Mouse (Mus musculus) lung, postnatal 25 days (tissue): ENCODE data around the gene Med25.

Source experiments
- DNase-seq: peaks from one replicate; pipeline ENCODE4 v3.0.0; 2022; ENCODE audit warnings: low spot score

Gene Med25

DNA sequence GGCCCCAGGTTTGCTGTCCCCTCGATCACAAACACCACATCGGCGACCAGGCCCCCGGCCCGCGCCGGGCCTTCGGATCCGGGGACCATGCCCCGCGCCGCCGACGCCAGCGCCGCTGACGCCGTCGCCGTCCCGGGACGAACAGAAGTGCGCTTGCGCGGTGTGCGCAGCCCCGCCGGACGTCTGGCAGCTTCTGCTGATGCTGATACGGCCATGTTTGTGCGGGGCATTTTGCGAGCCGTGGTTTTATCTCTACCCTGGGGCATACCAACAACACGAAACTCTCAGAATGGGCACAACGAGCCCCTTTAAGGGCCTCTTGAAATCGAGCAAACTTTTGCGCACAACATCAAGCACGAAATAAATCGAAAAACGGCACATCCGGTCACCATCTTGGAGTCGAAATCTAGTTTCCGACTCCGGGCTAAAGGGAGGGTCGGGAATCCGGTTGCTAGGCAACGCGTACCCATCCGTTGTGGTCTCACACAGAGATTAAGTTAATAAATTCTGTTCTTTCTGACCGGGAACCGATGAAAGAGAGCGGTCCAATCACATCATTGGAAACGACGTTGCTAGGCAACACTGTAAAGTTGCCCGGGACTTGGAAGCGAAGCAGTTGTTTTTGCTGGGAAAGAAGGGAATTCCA, at the start of gene Med25:
Gene Med25 (minus strand): TSS at position 437 of the 646 bp plus-strand sequence.
- peak; percentile 94 for DNase-seq

DNA sequence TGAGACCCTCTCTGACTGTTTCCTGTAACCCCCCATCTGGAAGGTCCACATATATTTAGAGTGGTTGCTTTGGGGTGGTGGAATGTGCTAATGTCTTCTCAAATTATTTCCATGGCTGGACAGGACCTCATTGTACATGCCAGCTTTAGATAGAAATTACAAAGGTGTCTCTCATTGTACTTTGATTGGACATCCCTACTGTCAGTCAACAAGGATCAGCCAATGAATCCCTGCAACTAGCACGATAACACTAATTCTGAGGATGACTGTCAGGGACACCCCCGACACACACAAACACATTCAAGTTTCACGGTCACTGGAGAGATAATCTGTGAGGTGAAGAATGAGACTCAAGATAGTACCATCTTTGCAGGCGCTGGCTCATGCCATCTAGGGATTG, 46.2 kb upstream of the Med25 start:
- no peak for DNase-seq

DNA sequence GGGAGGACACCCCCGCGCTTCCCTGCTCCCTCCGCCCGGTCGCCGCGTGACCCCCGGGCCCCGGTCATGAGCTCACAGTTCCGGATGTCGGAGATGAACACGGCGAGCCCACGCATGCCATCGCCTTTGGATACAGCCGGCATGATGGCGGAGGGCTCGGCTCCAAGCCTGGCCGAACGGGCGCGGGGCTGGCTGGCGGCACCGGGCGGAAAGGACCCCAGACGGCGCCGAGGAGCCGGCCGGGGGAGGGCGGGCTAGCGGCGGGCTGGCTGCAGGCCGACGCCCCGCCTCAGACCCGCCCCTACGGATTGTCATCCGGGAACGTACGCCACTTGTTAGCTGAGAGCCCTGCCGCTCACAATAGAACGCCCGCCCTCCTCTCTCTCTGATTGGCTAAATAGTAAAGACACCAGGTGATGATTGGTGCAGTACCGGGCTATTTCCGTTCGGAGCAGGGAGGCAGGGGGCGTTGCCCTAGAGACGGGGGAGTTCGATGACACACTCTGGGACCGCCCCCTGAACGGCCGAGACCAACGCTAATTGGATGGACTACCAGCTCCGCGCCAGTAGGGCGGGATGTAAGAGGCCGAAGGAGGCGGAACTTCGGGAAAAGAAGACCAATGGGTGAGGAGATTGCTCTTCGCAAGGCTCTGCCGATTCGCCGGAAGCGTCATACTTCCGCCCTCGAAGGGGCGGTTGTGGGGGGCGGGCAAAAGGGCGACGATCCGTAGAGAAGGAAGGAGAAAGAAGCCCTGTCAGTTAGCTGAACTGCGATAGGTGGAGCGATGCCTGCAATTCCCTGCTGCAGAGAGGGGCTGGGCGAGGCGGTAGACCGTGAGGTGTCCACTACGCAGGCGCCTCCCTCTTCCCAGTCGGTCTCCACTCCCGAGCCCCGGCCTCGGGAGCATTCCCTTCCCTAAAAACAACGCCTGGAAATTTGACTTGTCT, 37.0 kb upstream of the Med25 start, which contains the start of gene Ap2a1:
Gene Ap2a1 (minus strand): TSS at position 293 of the 948 bp plus-strand sequence.
- peak; percentile 100 for DNase-seq

DNA sequence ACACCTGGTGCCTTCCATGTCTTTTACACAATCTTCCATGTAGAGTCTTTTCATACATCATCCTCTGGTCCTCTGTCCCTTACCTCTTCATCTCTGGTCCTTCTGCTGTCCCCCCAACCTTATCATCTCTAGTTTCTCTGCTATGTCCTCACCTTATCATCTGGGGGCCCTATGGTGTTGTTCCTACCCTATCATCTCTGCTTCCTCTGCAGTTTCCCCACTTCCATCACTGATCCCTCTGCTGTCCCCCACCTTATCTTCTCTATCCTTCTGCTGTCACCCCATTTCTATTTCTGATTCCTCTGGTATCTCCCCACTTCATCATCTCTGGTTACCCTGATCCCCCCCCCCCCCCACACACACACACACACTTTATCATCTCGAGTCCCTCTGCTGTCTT, 36.1 kb upstream of the Med25 start:
- DNase-seq, result no peak

DNA sequence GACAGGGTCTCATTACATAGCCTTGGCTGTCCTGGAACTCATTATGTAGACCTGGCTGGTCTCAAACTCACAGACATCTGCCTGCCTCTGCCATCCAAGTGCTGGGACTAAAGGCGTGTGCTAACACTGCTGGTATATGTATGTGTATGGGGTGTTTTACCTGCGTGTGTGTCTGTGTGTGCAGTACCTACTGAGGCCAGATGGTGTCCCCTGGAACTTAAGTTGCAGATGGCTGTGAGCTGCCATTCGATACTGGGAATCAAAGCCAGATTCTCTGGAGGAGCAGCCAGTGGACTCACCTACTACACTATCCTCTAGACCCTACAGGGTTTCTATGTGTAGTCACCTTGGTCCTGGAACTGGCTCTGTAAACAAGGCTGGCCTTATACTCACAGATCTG, 33.0 kb upstream of the Med25 start:
- no peak for DNase-seq

DNA sequence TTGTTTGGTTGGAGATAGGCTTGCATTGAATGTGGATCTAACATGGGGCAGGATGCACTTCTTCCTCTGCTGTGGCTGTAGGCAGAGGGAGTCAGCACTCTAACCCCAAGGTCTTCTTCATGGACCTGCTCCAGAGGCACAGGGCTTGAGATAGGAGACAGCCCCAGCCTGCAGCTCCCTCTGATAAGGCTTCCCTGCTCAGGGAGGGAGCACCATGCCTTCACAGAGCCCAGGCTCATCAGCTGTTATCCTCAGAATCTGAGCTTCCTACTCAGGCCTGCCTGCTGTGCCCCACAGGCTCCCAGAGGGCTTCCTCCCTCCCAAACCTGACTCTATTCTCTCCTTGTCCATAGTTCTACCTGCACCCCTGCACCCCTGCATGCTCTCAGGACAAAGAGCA, 30.0 kb upstream of the Med25 start:
- DNase-seq, result no peak

DNA sequence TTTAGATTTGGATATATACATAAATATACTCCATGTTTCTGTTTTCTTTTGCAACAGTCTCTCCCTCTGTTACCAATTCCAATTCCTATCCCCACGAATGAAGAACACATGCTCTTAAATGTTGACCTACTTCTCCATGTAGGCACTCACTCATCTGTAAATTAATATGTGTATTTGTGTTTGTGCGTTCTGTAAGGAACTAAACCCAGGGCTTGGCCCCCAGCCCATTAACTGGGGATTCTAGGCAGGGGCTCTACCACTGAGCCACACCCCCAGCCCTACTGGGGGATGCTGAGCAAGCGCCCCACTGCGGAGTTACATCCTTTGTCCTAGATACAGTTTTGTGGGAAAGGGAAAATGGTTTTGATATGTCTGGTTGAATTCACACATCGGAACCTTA, 26.6 kb upstream of the Med25 start:
- no peak for DNase-seq

DNA sequence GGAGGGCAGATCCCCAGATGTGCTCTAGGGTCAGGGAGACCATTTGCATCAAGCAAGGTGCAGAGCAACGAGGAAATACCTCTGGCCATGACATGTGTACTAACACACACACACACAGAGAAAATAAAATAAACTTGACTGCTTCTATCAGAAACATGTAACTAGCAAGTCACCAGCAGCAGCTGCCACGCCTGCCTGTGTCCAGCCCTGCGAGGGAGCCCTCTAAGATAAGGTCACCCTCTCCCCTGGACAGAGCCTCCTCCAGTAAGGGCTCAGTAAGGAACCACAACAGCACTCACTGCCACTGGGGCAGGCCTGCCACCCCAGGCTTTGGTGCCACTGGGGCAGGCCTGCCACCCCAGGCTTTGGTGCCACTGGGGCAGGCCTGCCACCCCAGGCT, 25.7 kb upstream of the Med25 start:
- DNase-seq, result no peak

DNA sequence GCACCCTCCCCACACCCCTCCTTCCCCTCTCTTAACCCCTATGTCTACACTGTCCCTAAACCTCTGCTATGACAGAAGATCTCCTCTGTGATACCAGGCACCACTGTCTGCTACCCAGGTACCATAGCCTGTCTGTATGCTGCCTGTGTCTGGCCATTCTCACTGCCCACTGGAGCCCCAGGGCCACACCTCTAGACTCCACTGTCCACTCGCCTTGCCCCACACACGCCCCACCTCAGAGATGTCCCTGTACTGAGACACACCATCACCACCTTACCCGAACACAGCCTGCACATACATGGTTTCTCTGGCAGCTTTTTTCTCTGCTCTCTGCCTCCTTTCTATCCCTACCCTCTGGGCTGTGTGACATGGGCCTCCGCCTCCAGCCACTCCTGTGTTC, 24.4 kb upstream of the Med25 start:
- no peak for DNase-seq

DNA sequence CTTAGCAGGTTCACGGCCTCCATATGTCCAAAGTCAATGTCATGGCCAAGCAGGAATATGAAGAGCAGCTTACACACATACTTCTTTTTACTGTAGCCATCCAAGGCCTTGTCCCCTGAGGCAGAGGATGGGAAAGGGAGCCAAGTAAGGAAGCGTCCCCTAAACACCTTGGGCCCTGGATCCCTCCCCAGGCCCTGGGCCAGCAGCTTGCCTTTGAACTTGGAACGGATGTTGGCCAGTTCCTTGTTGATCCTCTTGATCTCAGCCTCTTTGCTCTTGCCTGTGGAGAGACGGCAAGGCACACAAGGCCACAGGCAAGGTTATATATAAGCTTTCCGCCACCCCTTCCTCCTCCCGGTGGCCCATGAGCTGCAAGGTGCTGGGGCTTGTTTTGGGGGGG, 23.7 kb upstream of the Med25 start:
- no peak for DNase-seq

DNA sequence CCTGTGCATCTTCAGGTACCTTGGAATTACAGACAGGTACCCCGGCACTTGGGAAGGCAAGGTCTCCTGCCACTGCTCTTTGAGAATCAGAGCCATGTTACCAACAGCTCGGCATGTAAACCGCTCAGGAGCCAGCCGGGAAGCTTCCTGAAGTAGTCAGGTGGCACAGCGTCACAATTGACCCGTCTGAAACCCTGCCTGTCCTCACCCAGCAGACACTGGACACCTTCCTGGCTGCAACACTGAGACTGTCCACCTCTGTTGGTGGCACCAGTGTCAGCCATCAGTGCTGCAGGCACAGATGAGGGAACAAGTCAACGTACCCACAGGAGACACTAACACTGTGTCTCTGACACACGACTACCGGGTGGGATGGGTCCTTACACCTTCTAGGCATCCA, 22.8 kb upstream of the Med25 start:
- no peak for DNase-seq

DNA sequence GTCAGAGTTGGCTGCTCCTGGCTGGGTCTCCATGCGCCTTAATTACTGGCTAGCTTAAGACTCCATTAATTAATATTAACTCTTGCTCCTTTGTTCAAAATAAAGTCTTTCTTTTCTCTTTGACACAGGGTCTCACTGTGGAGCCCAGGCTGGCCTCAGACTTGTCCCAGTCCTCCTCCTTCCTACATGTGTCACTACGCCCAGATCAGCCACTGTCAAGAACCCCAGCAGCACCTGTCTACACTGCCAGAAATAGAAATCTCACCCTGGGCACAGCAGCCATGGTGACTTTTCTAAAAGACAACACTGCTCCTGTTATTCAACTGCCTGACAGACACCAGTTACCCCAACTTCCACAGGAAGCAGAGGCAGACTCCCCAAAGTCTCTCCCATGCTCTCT, 21.9 kb upstream of the Med25 start:
- DNase-seq, result no peak

DNA sequence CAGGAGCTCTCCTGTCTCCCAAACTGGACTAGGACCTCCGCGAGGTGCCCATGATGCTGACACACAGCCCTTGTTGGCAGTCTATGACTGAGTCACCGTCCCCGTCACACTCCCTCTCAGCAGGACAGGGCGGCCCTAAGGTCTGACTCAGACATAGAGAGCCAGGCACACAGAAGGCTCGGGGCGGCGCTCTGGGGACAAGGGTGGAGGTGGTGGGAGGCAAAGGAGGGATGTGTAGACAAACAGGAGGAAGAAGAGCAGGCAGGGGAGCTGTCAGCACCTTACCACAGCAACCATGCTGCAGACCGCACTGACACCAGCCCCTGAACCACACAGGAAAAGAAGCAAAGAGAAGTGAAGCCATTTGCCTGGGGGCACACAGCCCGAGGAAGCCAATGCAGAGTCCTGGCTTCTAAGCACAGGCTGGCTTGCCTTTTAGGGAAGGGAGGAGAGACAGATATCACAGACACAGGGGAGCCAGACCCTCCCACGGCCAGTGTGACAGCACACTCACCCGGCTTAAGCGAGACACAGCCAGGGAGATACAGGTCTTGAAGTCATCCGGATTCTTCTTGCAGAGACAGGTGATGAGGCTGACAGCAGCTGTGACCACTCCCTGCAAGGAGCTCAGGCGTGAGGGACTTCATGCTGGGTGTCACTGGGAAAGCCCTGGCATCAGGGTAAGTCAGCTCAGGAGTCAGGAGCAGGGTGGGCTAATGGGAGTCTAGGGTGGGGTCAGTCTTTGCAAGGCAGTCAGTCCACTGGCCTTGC, 16.4 kb upstream of the Med25 start:
- no peak for DNase-seq

DNA sequence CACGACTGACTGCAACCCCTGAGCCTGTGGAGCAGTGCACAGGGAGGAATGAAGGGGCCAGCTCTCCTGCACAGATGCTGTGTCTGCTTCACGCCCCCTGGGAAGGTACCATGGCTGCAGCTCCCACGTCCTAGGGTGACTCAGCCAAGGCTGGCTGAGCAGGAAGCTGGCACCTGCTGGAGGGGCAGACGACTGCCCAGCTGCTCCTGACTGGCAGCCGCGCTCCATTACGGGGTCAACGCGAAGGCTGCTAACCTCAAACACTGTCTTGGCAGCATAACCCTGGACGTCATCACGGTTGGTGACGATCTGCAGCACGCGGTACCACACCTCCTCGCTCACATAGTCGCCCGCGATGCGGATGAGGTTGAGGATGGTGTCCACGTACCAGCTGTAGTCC, 12.9 kb upstream of the Med25 start:
- no peak for DNase-seq

DNA sequence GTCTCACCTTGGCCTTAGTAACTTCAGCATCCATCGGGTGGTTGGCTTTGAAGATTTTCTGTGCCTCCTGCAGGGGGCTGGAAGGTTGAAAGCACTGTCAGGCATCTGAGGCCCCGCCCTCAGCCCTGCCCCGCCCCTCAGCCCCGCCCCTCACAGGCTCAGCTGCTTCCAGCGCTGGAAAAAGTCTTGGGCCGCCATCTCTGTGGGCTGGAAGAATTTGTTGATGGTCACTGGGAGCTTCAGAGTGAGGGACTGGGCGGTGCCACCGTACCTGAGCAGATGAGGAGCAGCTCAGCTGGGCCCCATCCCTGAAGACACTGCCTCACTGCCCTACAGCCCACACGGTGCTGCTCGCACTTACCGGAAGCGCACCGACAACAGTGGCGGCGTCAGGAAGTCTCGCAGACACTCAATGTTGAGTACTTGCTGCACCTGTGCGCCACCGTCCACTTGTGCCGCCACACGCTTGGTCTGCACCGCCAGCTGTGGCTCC, 8.8 kb upstream of the Med25 start:
- DNase-seq, result peak; percentile 42

DNA sequence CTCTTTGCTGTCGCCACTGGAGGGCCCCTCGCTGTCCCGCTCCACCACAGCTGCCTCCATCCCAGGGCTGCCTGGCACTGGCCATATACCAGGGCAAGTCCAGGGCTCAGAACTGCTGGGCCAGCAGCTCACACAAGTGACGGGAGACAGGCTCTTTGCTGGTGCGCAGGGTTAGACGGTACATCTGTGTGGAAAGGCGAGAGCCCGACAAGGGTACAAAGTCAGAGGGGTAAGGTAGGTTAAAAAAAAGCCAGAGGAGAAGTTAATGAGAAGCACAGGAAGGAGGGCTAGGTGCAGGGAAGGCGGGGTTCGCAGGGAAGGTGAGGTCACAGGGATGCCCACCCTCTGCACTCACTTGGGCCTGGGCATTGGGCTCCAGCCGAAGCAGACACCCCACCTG, 8.1 kb upstream of the Med25 start:
- no peak for DNase-seq

DNA sequence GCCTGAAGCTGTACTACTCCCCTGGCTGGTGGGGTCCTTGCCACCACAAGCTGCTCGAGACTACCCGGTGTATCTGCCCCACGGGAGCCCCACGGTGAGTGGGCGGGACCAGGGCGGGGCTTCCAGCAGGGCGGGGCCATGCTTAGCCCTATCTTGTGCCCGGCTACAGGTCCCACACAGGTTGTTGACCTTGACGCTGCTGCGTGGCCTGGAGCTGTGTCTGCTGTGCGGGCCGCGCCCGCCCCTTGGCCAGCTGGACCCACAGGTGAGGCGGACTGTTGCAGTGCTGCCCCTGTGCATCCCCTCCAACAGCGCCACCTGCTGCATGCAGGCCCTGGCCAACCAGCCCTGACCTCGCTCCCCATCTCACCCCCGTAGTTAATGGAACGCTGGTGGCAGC, 6.1 kb upstream of the Med25 start:
- DNase-seq, result no peak

DNA sequence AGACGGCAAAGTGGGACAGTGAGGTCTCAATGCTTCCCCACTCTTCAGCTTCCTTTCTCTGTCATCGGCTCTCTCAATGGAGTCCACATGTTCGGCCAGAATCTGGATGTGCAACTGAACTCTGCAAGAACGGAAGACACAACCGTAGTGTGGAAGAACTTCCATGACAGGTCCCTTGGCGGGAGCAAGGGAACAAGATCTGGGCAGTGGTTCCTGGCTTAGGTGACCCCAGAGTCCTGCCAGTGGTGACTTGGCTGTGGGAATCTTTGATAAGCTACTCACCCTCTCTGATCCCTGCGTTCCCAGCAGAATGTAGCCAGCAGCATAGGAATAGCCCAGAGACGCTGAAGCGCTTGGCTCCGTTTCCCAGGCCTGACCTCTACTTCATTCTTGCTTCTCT, 4.0 kb upstream of the Med25 start:
- DNase-seq, result no peak

DNA sequence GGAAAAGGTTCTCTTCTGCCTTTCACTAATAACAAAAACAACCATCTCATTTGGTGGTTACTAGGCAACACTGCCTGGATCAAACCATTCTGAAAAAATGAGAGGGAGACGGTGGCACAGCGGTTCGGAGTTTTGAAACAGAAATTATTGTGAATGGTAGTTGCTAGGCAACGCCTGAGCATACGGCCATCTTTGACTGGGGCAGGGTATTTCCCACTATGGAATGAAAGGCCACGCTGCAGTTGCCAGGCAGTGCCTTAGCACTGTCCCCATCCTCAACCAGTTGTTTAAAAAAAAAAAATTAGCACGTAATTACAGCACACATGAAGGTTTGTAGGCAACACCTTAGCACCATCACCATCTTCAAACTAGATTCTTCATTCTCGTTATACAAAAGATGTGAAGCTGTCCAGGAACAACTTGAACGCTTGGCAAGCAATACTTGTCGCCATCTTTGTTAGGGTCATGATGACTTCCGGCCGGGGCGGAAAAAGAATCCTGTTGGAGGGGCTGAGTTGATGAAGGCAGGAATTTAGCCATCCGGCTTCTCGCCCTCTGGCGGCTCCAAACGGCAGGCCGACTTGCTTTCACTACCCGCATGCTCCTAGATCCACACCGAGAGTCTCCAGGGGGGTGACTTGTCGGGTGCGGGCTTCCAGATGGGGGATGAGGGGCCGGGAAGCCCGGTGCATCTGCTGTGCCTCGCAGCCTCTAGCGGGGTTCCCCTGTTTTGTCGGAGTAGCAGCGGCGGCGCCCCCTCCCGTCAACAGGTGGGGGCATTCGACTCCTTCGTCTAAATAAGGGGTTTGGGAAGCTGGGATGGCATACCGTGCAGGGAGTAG, 3.3 kb upstream of the Med25 start, which contains the start of gene Fuz:
Gene Fuz (plus strand): TSS at position 487 of the 842 bp plus-strand sequence.
- DNase-seq, result peak; percentile 94

DNA sequence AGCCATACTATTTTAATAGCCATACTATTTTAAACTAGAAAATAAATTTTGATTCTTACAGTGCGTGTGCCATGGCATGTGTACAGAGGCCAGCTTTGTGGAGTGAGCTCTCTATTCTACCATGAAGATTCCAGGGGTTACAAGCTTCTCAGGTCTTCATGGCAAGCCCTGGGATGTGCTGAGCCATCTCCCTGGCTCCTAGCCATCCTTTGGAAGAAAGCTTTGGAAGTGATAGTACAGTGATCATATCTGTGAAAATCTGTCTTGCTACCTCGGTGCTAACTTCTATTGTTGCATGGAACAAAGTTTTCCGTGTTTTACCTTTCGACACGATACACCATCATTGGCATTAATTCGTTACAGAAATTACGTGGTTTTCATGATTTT, 2.7 kb upstream of the Med25 start:
- no peak for DNase-seq

DNA sequence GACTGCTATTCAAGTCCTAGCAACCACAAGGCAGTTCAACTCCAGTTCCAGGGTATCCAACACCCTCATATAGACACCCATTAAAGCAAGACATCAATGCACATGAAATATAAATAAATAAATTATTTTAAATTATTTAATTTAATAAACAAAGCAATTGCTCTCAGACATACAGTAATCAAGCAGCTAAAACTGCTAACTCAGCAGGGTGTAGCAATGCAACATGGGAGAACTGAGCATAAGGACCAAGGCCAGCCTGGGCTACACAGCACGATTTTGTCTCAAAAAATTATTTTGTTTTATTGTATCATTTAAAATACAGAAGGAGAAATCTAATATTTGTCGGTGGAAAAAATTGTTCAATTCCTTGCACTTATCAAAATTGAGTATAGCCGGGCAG, 1.7 kb upstream of the Med25 start:
- DNase-seq, result no peak

DNA sequence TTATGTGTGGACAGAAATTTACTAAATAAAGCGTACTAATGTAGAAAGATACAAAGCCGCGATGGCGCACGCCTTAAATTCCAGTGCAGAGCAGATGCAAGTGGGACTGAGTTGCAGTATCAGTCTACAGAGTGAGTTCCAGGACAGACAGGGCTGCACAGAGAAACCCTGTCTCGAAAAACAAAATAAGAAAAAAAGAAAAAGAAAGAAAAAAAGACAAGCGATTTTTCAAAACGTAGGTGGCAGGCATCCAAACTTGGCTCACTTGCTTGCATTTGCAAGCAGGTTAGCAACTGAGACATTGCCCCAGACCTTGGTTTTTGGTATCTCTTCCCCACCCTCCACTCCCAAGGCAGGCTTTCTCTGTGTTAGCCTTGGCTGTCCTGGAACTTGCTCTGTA, 685 bp upstream of the Med25 start:
- no peak for DNase-seq
